Mouse (Mus musculus) frontal cortex, postnatal 14 days (tissue): ENCODE measurements around the gene Tmem238.

Experiments
- DNase-seq, 2 experiments: peaks; one replicate each; pipeline ENCODE4 v3.0.0; 2022; ENCODE audit warnings: low spot score in 2 of 2

The Tmem238 gene

GRCm38 (mm10) chr7:4747156-4747899 lies 42.1 kb downstream of the Tmem238 start:
- DNase-seq, result no peak

GRCm38 (mm10) chr7:4746326-4746980 lies 43.0 kb downstream of the Tmem238 start:
- DNase-seq, result no peak

GRCm38 (mm10) chr7:4744886-4745285 lies 44.6 kb downstream of the Tmem238 start:
- DNase-seq, result no peak

- DNase-seq, result no peak
Measured at GRCm38 (mm10) chr7:4743354-4743753, 46.1 kb downstream of the Tmem238 start.

GRCm38 (mm10) chr7:4742482-4742819 lies 47.0 kb downstream of the Tmem238 start:
- no peak for DNase-seq

- no peak for DNase-seq
Measured at GRCm38 (mm10) chr7:4741672-4742481, 47.6 kb downstream of the Tmem238 start.

GRCm38 (mm10) chr7:4741151-4741550 lies 48.3 kb downstream of the Tmem238 start:
- DNase-seq, result peak in 1 of 2 experiments; percentile 23

GRCm38 (mm10) chr7:4740309-4740727 lies 49.1 kb downstream of the Tmem238 start:
- no peak for DNase-seq

- peak; percentile 97 to 99 for DNase-seq
Measured at GRCm38 (mm10) chr7:4739544-4740275, 49.7 kb downstream of the Tmem238 start, which contains the start of gene Kmt5c. Kmt5c (plus strand) TSS chr7:4740115.

- DNase-seq, result no peak
Measured at GRCm38 (mm10) chr7:4739041-4739543, 50.4 kb downstream of the Tmem238 start.
